Mouse (Mus musculus) forebrain, embryonic 13.5 days (tissue): ENCODE data around the gene Crhr1. TPM values are rescaled to one million over a fixed set of nuclear protein-coding genes. Genes with fewer than 3 reads are reported as not detected.

Source experiments
- ATAC-seq: fragments of 200-750 bp; cut with Nextera tagmentation; 2 replicates; pipeline ENCODE4 v1.8.0; 2017
- H3K27ac ChIP-seq: fragments of 300-500 bp; sonication (generic); 2 replicates; pipeline ENCODE4 v1.5.1; 2015; ENCODE audit warnings: inconsistent platforms, mild to moderate bottlenecking, moderate library complexity
- H3K27me3 ChIP-seq: fragments of 300-500 bp; sonication (generic); 2 replicates; pipeline ENCODE4 v1.6.1; 2015; ENCODE audit warnings: mild to moderate bottlenecking, inconsistent platforms
- H3K36me3 ChIP-seq: fragments of 300-500 bp; sonication (generic); 2 replicates; pipeline ENCODE4 v1.6.1; 2015; ENCODE audit warnings: mild to moderate bottlenecking, inconsistent platforms; ENCODE audit not compliant: poor library complexity, severe bottlenecking
- H3K4me1 ChIP-seq: fragments of 300-500 bp; sonication (generic); 2 replicates; pipeline ENCODE4 v1.6.1; 2015; ENCODE audit warnings: inconsistent platforms
- H3K4me2 ChIP-seq: fragments of 300-500 bp; sonication (generic); 2 replicates; pipeline ENCODE4 v1.6.1; 2015; ENCODE audit warnings: inconsistent platforms, mild to moderate bottlenecking, moderate library complexity
- H3K4me3 ChIP-seq: fragments of 300-500 bp; sonication (generic); 2 replicates; pipeline ENCODE4 v1.5.1; 2015; ENCODE audit warnings: mild to moderate bottlenecking, inconsistent platforms
- H3K9ac ChIP-seq: fragments of 300-500 bp; sonication (generic); 2 replicates; pipeline ENCODE4 v1.6.1; 2015; ENCODE audit warnings: mild to moderate bottlenecking, inconsistent platforms
- H3K9me3 ChIP-seq: fragments of 300-500 bp; sonication (generic); replicated peaks from 2 replicates; pipeline ENCODE4 v1.6.1; 2016; ENCODE audit warnings: inconsistent platforms
- WGBS: fragments of 180-500 bp; shearing (Covaris S2); methylation state at CpG from one replicate; pipeline ENCODE4 v1.1.7; 2015; 5-methylcytosine and 5-hydroxymethylcytosine counted together
- polyA plus RNA-seq: library from polyadenylated mRNA; unstranded; fragments of >200 nt; fragmentation: Nextera tagmentation; extraction: Ambion mirVana; gene quantifications from 2 replicates; pipeline ENCODE4 v1.2.1, GENCODE M21; 2015

The Crhr1 gene
- 1.2 and 1.9 TPM in 2 replicates for polyA plus RNA-seq

- under 1% methylated on average over 79 of the region's 80 CpGs for WGBS
- ATAC-seq, result peak; percentile 80
- peak within 1 kb of the TSS; percentile 62 for H3K4me3 ChIP-seq
- peaks cover 22% of the 10 kb centered on the region for H3K4me1 ChIP-seq
- H3K27me3 ChIP-seq, result peaks cover 75% of the 10 kb centered on the region
- no peaks in the 10 kb centered on the region for H3K9me3 ChIP-seq
- peak within 1 kb of the TSS; percentile 74 for H3K9ac ChIP-seq
- H3K27ac ChIP-seq, result no peak within 1 kb of the TSS
- peak within 1 kb of the TSS; percentile 96 for H3K4me2 ChIP-seq
- no peaks in the 10 kb centered on the region for H3K36me3 ChIP-seq
Observed at GRCm38 (mm10) chr11:104132580-104133441, at the start of gene Crhr1. Gene Crhr1, plus strand, starts transcription at chr11:104132855.

- Histone ChIP-seq H3K9me3 (no peaks in the 10 kb centered on the region), H3K36me3 (no peaks in the 10 kb centered on the region), H3K4me2 (no peak overlapping the region), H3K4me3 (no peak overlapping the region), H3K9ac (no peak overlapping the region), H3K27me3 (no peaks in the 10 kb centered on the region), H3K27ac (no peak overlapping the region), H3K4me1 (no peaks in the 10 kb centered on the region)
- WGBS, result 83% methylated on average over 7 of the region's 7 CpGs
- ATAC-seq, result no peak
Observed at GRCm38 (mm10) chr11:104083248-104083647, 49.4 kb upstream of the Crhr1 start.

- no peaks in the 10 kb centered on the region; the same call in 1 of the 2 replicates for H3K4me1 ChIP-seq
- H3K9ac ChIP-seq, result no peak overlapping the region
- H3K4me3 ChIP-seq, result no peak overlapping the region
- no peak overlapping the region for H3K27ac ChIP-seq
- H3K9me3 ChIP-seq, result no peaks in the 10 kb centered on the region
- H3K36me3 ChIP-seq, result no peaks in the 10 kb centered on the region
- no peak for ATAC-seq
- 83% methylated on average over 6 of the region's 6 CpGs for WGBS
- H3K27me3 ChIP-seq, result no peaks in the 10 kb centered on the region
- no peak overlapping the region for H3K4me2 ChIP-seq
Observed at GRCm38 (mm10) chr11:104083716-104084115, 48.9 kb upstream of the Crhr1 start.

- H3K4me1 ChIP-seq, result no peaks in the 10 kb centered on the region; the same call in 1 of the 2 replicates
- H3K4me2 ChIP-seq, result no peak overlapping the region
- H3K9me3 ChIP-seq, result no peaks in the 10 kb centered on the region
- H3K27me3 ChIP-seq, result no peaks in the 10 kb centered on the region
- 38% methylated on average over 10 of the region's 10 CpGs for WGBS
- ATAC-seq, result no peak
- no peak overlapping the region for H3K4me3 ChIP-seq
- H3K36me3 ChIP-seq, result no peaks in the 10 kb centered on the region
- no peak overlapping the region for H3K27ac ChIP-seq
- no peak overlapping the region for H3K9ac ChIP-seq
Observed at GRCm38 (mm10) chr11:104088519-104088918, 44.1 kb upstream of the Crhr1 start.

- no peak overlapping the region for H3K27ac ChIP-seq
- no peak overlapping the region for H3K4me2 ChIP-seq
- H3K4me3 ChIP-seq, result no peak overlapping the region
- no peak for ATAC-seq
- H3K36me3 ChIP-seq, result no peaks in the 10 kb centered on the region
- no peaks in the 10 kb centered on the region for H3K27me3 ChIP-seq
- H3K9ac ChIP-seq, result no peak overlapping the region
- no peaks in the 10 kb centered on the region for H3K9me3 ChIP-seq
- H3K4me1 ChIP-seq, result peaks cover 2% of the 10 kb centered on the region; the same call in 1 of the 2 replicates
Observed at GRCm38 (mm10) chr11:104090769-104091168, 41.9 kb upstream of the Crhr1 start.

- H3K27ac ChIP-seq, result no peak overlapping the region
- WGBS, result 74% methylated on average over 3 of the region's 3 CpGs
- H3K27me3 ChIP-seq, result peaks cover 4% of the 10 kb centered on the region; the same call in 1 of the 2 replicates
- H3K9ac ChIP-seq, result no peak overlapping the region
- no peak overlapping the region for H3K4me2 ChIP-seq
- no peak for ATAC-seq
- H3K36me3 ChIP-seq, result no peaks in the 10 kb centered on the region
- H3K4me3 ChIP-seq, result no peak overlapping the region
- no peaks in the 10 kb centered on the region for H3K9me3 ChIP-seq
- H3K4me1 ChIP-seq, result 0 out of 2 replicates have a peak, but pooled peaks cover 6% of the 10 kb centered on the region
Observed at GRCm38 (mm10) chr11:104095151-104095550, 37.5 kb upstream of the Crhr1 start.

- ATAC-seq, result no peak
- H3K9me3 ChIP-seq, result no peaks in the 10 kb centered on the region
- H3K4me2 ChIP-seq, result no peak overlapping the region
- no peak overlapping the region for H3K4me3 ChIP-seq
- no peak overlapping the region for H3K9ac ChIP-seq
- H3K4me1 ChIP-seq, result 0 out of 2 replicates have a peak, but pooled peaks cover 6% of the 10 kb centered on the region
- no peaks in the 10 kb centered on the region for H3K36me3 ChIP-seq
- no peak overlapping the region for H3K27ac ChIP-seq
- H3K27me3 ChIP-seq, result peaks cover 4% of the 10 kb centered on the region; the same call in 1 of the 2 replicates
- WGBS, result 83% methylated on average over 7 of the region's 7 CpGs
Observed at GRCm38 (mm10) chr11:104096536-104096935, 36.1 kb upstream of the Crhr1 start.

GRCm38 (mm10) chr11:104099542-104099941 lies 33.1 kb upstream of the Crhr1 start:
- H3K9me3 ChIP-seq, result no peaks in the 10 kb centered on the region
- peaks cover 4% of the 10 kb centered on the region; the same call in 1 of the 2 replicates for H3K27me3 ChIP-seq
- H3K36me3 ChIP-seq, result no peaks in the 10 kb centered on the region
- peak; percentile 55; the same call in 1 of the 2 replicates for ATAC-seq
- peaks cover 22% of the 10 kb centered on the region for H3K4me1 ChIP-seq
- WGBS, result 34% methylated on average over 7 of the region's 7 CpGs
- no peak overlapping the region for H3K27ac ChIP-seq
- no peak overlapping the region for H3K4me2 ChIP-seq
- H3K4me3 ChIP-seq, result no peak overlapping the region
- no peak overlapping the region for H3K9ac ChIP-seq

- peaks cover 48% of the 10 kb centered on the region for H3K4me1 ChIP-seq
- ATAC-seq, result no peak
- no peaks in the 10 kb centered on the region for H3K36me3 ChIP-seq
- H3K9me3 ChIP-seq, result no peaks in the 10 kb centered on the region
- H3K27ac ChIP-seq, result no peak overlapping the region
- H3K9ac ChIP-seq, result no peak overlapping the region
- H3K4me3 ChIP-seq, result no peak overlapping the region
- H3K27me3 ChIP-seq, result peaks cover 4% of the 10 kb centered on the region; the same call in 1 of the 2 replicates
- WGBS, result 7% methylated on average over 8 of the region's 8 CpGs
- H3K4me2 ChIP-seq, result peak overlapping the region; percentile 0; the same call in 1 of the 2 replicates
Observed at GRCm38 (mm10) chr11:104102641-104103040, 30.0 kb upstream of the Crhr1 start.

- Histone ChIP-seq H3K9me3 (no peaks in the 10 kb centered on the region), H3K27ac (peak overlapping the region; percentile 48; the same call in 1 of the 2 replicates), H3K9ac (no peak overlapping the region), H3K4me3 (no peak overlapping the region), H3K27me3 (no peaks in the 10 kb centered on the region), H3K36me3 (no peaks in the 10 kb centered on the region), H3K4me2 (no peak overlapping the region), H3K4me1 (peaks cover 44% of the 10 kb centered on the region)
- ATAC-seq, result peak; percentile 91
- 23% methylated on average over 5 of the region's 5 CpGs for WGBS
Observed at GRCm38 (mm10) chr11:104106329-104106728, 26.3 kb upstream of the Crhr1 start.

GRCm38 (mm10) chr11:104106969-104107368 lies 25.7 kb upstream of the Crhr1 start:
- WGBS, result 60% methylated on average over 2 of the region's 2 CpGs
- Histone ChIP-seq H3K9me3 (no peaks in the 10 kb centered on the region), H3K9ac (no peak overlapping the region), H3K4me3 (no peak overlapping the region), H3K36me3 (no peaks in the 10 kb centered on the region), H3K27me3 (no peaks in the 10 kb centered on the region), H3K4me2 (no peak overlapping the region), H3K27ac (peak overlapping the region; percentile 48; the same call in 1 of the 2 replicates), H3K4me1 (peaks cover 43% of the 10 kb centered on the region)
- ATAC-seq, result 0 out of 2 replicates have a peak, but pooled peaks have one; percentile 16

GRCm38 (mm10) chr11:104110366-104110765 lies 22.3 kb upstream of the Crhr1 start:
- 88% methylated on average over 1 of the region's 1 CpGs for WGBS
- H3K36me3 ChIP-seq, result no peaks in the 10 kb centered on the region
- H3K27ac ChIP-seq, result no peak overlapping the region
- no peak overlapping the region for H3K4me2 ChIP-seq
- no peaks in the 10 kb centered on the region for H3K9me3 ChIP-seq
- ATAC-seq, result no peak
- peaks cover 31% of the 10 kb centered on the region for H3K4me1 ChIP-seq
- H3K27me3 ChIP-seq, result no peaks in the 10 kb centered on the region
- H3K9ac ChIP-seq, result no peak overlapping the region
- H3K4me3 ChIP-seq, result no peak overlapping the region
